Mouse (Mus musculus): ENCODE results near the gene Fam126a.

Fam126a gene

DNA sequence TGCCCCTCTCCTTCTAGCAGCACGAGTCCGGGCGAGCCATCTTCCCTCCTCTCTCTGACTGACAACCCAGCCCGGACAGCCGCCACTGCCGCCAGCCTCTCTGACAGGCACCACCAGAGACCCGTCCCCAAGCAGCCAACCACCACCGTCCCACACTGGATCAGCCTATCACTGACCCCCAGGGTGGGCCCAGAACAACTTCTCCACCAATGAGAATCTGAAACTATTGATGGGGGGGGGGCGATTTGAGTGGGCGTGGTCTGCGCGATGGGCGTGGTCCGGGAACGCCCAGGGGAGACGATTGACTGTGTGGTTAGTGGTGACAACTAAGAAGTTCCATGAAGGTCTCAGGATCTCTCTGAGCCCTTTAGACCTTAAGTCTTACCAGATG, at the start of gene Fam126a:
TSS of gene Fam126a (minus strand) at position 112 of the 391 bp plus-strand sequence.
- peak; percentile 97 for DNase-seq (ENCODE audit: low read depth, low spot score)

- no peak for DNase-seq (ENCODE audit: low read depth, low spot score)
These were observed 48.1 kb upstream of the Fam126a start for GRCm38 (mm10) chr5:24078420-24079179.

DNA sequence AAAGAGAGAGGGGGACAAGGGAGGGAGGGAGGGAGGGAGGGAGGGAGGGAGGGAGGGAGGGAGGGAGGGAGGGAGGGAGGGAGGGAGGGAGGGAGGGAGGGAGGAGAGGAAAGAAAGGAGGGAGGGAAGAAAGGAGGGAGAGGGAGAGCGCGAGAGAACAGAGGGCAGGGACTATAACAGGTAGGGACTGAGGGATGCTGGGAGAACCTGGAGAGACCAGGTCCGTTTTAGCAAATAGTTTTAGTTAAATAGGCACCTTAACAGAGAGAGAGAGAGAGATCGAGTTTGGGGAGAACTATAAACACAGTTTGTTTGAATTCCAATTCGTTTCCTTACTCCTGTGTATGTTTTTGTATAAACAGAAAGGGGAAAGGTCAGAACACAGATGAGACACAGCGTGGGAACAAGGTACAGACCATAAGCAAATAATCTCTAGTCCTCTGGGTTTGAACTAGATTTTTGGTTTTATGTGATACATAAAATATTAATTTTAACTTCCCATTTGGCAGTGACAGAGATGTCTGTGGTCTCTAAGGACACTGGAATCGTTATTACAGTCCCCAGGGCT, 47.3 kb upstream of the Fam126a start:
- DNase-seq (ENCODE audit: low read depth, low spot score): no peak

DNA sequence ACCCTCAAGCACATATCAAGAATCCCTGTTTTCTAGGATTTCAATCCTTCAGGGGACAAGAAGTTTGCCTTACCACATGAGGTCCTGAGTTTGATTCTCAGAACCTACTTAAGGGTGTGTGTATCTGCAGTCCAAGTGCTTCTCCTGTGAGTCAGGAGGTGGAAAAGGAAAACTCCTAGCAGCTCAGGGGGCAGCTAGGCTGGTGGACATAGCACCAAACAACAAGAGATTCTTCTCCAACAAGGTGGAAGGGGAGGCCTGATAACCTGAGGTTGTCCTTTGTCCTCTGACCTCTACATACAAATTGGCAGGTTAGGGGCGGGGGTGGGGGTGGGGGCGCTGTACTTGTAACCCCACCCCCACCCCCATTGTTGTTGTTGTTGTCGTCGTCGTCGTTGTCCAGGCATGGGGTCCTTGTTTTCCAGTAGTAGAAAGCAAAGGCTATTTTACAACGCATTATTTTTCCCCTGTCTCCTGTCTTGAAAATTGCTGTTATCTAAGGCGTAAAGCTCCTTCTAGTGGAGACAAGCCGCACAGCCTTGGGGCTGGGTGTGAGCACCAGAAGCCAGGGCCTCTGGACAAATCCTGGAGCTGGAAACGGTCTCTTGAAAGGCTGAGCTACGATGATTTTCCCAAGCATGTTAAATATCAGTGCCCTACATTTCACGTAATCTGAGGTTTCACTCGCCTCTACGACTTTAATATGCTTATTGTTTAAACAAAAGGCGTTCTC, 46.7 kb upstream of the Fam126a start:
- peak; percentile 40 for DNase-seq (ENCODE audit: low read depth, low spot score)

GRCm38 (mm10) chr5:24072031-24072430, 41.5 kb upstream of the Fam126a start:
- no peak for DNase-seq (ENCODE audit: low read depth, low spot score)

- no peak for DNase-seq (ENCODE audit: low read depth, low spot score)
These were observed 38.5 kb upstream of the Fam126a start for GRCm38 (mm10) chr5:24068955-24069354.

GRCm38 (mm10) chr5:24063545-24063944, 33.1 kb upstream of the Fam126a start:
- no peak for DNase-seq (ENCODE audit: low read depth, low spot score)

DNA sequence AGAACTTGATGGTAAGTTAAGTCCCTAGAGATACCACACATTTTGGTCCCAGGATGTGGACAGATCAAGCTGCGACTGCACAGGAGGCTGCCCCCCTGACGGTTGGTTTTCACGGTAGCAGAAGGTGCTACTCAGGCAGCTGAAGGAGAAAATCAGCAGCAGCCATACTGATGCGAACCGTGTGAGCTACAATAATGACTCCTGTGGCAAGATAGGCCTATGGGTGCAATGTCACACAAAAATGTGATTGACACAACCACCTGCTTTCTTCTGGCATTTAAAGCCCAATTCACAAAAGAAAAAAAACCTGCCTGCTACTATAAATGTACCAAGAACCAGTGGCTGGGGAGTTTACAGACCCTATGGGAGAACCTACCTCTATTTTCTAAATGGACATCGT, 32.5 kb upstream of the Fam126a start:
- DNase-seq (ENCODE audit: low read depth, low spot score): no peak

DNA sequence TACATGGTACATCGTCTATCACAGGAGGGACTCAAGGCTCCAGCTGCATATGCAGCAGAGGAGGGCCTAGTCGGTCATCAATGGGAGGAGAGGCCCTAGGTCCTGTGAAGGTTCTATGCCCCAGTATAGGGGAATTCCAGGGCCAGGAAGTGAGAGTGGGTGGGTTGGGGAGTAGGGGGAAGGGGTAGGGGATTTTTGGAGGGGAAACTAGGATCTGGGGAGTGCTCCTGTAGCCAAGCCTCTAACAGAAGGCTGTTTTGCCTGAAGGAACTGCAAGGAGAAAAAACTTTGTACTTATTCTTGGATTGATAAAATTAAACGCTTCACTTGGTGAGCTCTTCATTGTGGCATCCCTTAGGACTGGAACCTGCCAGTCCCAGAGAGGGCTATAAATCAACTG, 30.5 kb upstream of the Fam126a start:
- DNase-seq (ENCODE audit: low read depth, low spot score): no peak

DNA sequence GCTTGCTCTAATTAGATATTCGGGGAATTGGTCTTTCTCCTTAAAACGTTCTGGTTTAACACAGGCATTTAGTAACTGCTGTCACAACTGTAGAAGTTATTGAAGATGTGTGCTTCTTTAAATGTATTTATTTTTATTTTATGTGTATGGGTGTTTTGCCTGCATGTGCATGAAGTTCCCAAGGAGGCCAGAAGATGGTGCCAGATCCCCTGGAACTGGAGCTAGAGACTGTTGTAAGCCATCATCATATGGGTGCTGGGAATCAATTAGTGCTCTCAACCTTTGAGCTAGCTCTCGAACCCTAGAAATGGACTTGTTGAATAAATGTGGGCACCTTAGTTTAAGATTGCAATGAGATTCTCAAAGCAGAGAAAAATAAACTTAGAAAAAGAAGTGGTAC, 27.1 kb upstream of the Fam126a start:
- DNase-seq (ENCODE audit: low read depth, low spot score): no peak

DNA sequence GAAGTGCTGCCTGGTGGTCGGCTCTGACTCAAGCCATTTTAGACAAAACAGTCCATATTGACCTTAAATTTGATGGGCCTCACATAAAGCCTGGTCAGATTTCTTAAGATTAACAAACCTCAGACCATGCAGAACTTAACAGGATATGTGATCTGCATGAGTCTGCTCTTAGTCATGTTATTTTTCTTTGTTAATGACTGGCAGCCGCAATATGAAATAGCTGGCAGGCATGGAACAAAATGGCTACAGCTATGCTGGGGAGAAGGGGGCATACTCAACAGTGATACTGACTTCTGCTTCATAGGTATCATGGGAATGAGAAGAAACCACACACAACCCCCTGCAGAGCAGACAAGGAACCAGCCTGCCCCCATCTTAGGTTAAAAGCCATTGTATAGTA, 26.4 kb upstream of the Fam126a start:
- DNase-seq (ENCODE audit: low read depth, low spot score): no peak

DNA sequence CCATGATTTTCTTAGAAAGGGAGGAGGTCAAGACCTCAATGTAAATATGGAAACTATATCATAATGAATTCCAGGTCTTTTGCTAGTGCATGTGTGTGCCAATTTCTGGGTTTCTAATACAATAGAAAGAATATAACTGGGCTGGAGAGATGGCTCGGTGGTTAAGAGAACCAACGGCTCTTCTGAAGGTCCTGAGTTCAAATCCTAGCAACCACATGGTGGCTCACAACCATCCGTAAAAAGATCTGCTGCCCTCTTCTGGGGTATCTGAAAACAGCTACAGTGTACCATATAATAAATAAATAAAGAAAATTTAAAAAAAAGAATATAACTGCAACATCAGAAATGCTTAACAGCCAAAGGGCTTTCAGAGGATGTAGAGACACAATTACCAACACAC, 23.9 kb upstream of the Fam126a start:
- no peak for DNase-seq (ENCODE audit: low read depth, low spot score)

DNA sequence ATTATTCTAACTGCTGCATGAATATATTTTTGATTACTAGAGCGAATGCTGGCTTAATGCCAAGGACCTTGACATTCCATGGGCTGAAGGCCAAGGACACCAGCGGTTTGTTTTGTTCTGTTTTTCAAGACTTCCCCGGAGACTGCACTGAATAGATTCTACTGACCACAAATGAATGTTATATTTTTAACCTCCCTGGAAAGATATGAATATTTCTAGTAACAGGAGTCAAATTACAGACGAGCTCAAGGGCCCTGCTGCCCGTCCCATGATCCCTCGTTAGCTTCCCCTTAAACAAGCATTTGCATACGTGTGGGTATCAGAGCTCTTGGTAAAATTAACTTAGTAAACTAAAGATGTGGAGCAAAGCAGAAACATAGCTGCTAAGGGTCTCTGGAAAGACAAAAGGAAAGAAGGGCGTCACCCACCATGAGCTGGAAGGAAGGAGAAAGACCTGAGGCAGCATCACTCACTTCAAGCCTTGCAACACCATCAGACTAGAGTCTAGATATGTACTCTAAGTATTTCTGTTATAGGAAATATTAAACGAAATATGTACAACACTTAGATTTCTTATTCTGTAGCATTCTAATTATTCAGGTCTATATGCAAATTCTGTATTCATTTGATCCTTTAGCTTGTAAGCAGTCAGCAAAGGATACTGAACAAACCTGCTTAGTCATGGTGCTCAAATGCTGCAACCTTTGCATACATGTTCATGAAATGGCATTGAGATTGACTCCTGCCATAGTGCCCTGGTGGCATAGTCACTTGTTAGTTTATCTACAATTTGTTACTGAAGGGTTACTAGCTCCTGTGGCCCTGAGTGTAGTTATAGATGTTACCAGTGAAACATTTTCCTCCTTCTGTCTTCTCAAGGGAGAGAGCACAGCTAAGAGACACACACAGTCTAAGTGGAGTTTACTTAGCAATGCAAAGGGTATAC, 23.0 kb upstream of the Fam126a start:
- no peak for DNase-seq (ENCODE audit: low read depth, low spot score)

GRCm38 (mm10) chr5:24051755-24052675, 21.5 kb upstream of the Fam126a start:
- DNase-seq (ENCODE audit: low read depth, low spot score): no peak

GRCm38 (mm10) chr5:24047821-24048220, 17.3 kb upstream of the Fam126a start:
- DNase-seq (ENCODE audit: low read depth, low spot score): no peak

DNA sequence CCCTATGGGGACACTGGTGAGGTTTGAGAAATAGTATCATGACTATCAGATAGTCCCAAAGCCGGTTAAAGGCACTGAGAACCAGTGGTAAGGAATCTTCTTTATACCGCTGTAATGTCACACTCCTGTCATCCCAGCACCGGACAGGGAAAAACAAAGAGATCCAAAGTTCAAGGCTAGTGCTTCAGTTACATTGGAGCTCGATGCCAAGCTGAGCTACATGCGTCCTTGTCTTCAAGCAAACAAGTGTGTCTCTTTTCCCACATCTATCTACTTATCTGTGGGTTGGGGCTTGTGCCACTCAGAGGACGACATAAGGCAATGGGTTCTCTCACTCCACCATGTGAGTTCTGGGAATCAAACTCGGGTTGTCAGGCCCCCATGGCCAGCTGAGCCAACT, 16.5 kb upstream of the Fam126a start:
- no peak for DNase-seq (ENCODE audit: low read depth, low spot score)

DNA sequence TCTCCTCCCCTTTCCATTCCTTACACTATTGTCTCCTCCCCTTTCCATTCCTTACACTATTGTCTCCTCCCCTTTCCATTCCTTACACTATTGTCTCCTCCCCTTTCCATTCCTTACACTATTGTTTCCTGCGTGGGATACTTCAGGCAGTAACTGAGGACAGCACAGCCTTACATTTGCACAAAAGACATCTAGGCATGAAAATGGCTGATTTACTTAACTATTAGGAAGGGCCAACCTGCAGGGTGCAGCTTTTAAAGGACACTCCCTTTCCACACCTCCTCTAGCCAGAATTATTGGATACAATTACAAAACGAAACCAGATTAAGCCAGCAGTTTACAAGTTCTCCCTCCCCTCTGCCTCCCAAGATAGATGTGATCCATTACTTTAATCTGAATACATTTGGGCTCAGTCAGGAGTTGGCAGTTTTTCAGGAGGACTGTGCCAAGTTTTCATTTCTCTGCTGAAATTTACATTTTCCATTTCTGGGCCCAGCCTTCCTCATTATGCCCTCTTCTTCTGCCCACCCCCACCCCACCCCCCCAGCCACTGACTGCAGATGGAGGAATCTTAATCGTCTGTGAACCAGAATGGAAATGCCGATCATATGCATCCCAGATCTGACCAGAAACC, 15.6 kb upstream of the Fam126a start:
- no peak for DNase-seq (ENCODE audit: low read depth, low spot score)

DNA sequence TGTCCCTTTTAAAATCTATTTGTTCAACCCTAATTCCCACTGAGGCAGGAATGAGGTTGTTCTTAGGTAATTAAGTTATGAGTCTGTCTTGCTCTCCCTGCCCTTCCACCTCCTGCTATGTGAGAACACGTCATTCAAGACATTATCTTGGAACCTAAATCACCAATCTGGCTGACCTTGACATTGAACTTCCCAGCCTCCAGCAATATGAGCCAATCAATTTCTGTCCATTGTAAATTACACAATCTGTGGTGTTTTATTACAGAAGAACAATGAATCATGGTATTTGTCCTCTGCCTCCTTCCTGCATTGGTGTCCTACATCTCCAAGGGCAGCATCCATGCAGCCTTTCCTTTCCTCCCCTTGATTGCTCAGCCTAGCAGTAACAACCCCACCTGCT, 13.9 kb upstream of the Fam126a start:
- DNase-seq (ENCODE audit: low read depth, low spot score): no peak

GRCm38 (mm10) chr5:24043367-24043766, 12.9 kb upstream of the Fam126a start:
- no peak for DNase-seq (ENCODE audit: low read depth, low spot score)

DNA sequence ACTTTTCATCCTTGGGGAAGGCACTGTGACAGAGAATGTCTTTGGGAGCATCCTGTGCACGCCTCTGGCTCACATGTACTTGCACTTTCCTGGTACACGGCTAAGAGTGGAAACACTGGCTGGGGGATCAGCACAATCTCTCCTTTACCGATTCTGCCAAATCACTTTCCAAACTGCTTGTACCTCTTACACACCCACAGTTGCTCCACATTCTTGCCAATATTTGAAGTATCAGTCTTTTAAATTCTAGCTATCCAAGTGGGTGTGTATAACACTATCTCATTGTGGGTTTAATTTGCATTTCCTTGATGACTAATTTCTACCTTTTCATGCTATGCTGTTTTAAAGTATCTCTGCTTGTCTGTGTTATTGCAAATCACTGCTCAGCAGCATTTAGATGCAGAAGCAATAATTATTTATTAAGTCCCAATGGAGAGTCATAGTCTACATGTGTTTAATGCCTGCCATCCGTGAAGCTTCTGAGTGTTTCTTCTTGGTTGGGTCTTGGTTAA, 10.9 kb upstream of the Fam126a start:
- DNase-seq (ENCODE audit: low read depth, low spot score): peak; percentile 23

Data from CD4-positive helper T cell, adult 2 months (primary cell).